Mouse (Mus musculus) CD4-positive, CD25-positive, alpha-beta regulatory T cell, adult 4 months (primary cell): ENCODE measurements around the gene Ajuba. TPM values are rescaled to one million over a fixed set of nuclear protein-coding genes. Genes with fewer than 3 reads are reported as not detected.

Experiments used
- ATAC-seq: one replicate; pipeline ENCODE4 v1.8.0; 2017
- polyA plus RNA-seq, 2 experiments: library from polyadenylated mRNA; unstranded; fragments of 100-300 nt; shearing (Covaris generic); gene quantifications; one replicate each; pipeline ENCODE4 v1.2.1; 2017

The Ajuba gene
- polyA plus RNA-seq, 2 experiments from 2014 or later, result not detected

- ATAC-seq, result no peak
Measured at GRCm38 (mm10) chr14:54538580-54538979, 38.8 kb downstream of the Ajuba start.

- ATAC-seq, result peak; percentile 73
Measured at GRCm38 (mm10) chr14:54528446-54529111, 48.8 kb downstream of the Ajuba start.

GRCm38 (mm10) chr14:54528007-54528393 lies 49.4 kb downstream of the Ajuba start:
- ATAC-seq, result no peak

GRCm38 (mm10) chr14:54527227-54528006 lies 49.9 kb downstream of the Ajuba start:
- no peak for ATAC-seq

GRCm38 (mm10) chr14:54523600-54523999 lies 53.8 kb downstream of the Ajuba start:
- ATAC-seq, result no peak

Other genes starting within 250 kb of the Ajuba start
- gene Oxa1l, start 216.7 kb downstream of the Ajuba start, polyA plus RNA-seq, result 10 to 100 TPM; 77.4 to 80.4 TPM
- gene Slc7a7, start 159.8 kb downstream of the Ajuba start, polyA plus RNA-seq, result 1 to 10 TPM; 1.2 to 1.3 TPM
- gene Mrpl52, start 150.6 kb downstream of the Ajuba start, polyA plus RNA-seq, result 100 to 1,000 TPM; 216 to 249 TPM
- gene Mmp14, start 145.9 kb downstream of the Ajuba start, polyA plus RNA-seq, result not detected
- 10 to 100 TPM; 59.9 to 60.2 TPM for gene Lrp10, start 113.4 kb downstream of the Ajuba start, polyA plus RNA-seq
- gene Rem2, start 101.5 kb downstream of the Ajuba start, polyA plus RNA-seq, result 1 to 10 TPM in 1 of 2 experiments, under 1 TPM in 1; 0.54 to 1.1 TPM
- 10 to 100 TPM; 44.9 to 54.8 TPM for gene Prmt5, start 60.0 kb downstream of the Ajuba start, polyA plus RNA-seq
- 10 to 100 TPM; 21.0 to 28.8 TPM for gene Haus4, start 22.9 kb downstream of the Ajuba start, polyA plus RNA-seq
- 1 to 10 TPM; 3.7 to 6.9 TPM for gene 4931414P19Rik, start 28.4 kb upstream of the Ajuba start, polyA plus RNA-seq
- 100 to 1,000 TPM; 154 to 163 TPM for gene Psmb5, start 40.5 kb upstream of the Ajuba start, polyA plus RNA-seq
- not detected for gene Psmb11, start 43.9 kb upstream of the Ajuba start, polyA plus RNA-seq
- not detected for gene Gm17606, start 63.4 kb upstream of the Ajuba start, polyA plus RNA-seq
- under 1 TPM; 0.15 to 0.16 TPM for gene Cdh24, start 63.8 kb upstream of the Ajuba start, polyA plus RNA-seq
- gene 1700123O20Rik, start 108.7 kb upstream of the Ajuba start, polyA plus RNA-seq, result 100 to 1,000 TPM in 1 of 2 experiments, 10 to 100 TPM in 1; 98.9 to 105 TPM
- gene Acin1, start 109.4 kb upstream of the Ajuba start, polyA plus RNA-seq, result 100 to 1,000 TPM; 151 to 179 TPM
- not detected for gene Gm29776, start 121.3 kb upstream of the Ajuba start, polyA plus RNA-seq
- not detected for gene Cebpe, start 134.6 kb upstream of the Ajuba start, polyA plus RNA-seq
- under 1 TPM in 1 of 2 experiments, not detected in 1; 0.14 TPM for gene Slc7a8, start 204.4 kb upstream of the Ajuba start, polyA plus RNA-seq
- gene Rnf212b, start 236.6 kb upstream of the Ajuba start, polyA plus RNA-seq, result not detected